Mouse (Mus musculus): ENCODE results near the gene Usp25.

The Usp25 gene

DNA sequence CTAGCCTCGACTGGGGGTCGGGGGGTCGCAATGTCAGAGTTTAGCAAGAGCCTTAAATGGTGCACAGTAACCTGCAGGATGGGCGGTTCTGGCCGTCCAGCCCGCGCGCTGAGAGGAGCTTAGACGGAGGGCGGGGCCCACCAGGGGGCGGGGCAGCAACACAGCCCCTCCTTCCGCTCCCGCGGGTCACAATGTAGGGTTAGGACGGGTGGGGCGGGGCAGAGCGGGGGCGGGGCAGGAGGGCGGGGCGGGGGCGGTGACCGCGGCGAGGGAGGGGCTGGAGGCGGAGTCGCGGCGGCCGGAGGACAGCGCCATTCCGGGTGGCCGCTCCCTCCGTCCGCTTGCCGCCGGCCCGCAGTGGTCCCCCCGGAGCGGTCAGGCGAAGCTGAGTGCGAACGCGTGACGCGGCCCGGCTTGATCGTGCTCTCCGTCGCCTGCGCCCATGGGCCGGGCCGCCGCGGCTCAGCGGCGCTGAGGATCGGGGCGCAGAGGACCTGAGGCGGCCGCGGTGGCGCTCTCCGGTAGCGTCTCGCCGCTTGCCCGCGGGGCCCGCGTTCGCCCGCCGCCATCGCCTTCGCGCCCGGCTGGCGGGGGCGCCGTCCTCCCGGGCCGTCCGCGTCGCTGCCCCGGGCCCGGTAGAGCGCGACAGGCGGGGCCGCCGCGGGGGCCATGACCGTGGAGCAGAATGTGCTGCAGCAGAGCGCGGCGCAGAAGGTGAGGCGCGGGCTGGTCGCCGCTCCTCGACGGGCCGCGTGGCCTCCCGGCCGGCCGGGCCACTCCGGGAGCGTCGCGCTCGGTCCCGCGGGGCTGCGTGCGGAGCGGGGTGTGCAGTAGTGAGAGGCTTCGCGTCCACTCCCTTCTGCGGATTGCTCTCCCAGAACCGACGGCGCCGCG, at the start of gene Usp25:
TSS of gene Usp25 (plus strand) at position 280 of the 894 bp plus-strand sequence.
- DNase-seq = peak; percentile 88

DNA sequence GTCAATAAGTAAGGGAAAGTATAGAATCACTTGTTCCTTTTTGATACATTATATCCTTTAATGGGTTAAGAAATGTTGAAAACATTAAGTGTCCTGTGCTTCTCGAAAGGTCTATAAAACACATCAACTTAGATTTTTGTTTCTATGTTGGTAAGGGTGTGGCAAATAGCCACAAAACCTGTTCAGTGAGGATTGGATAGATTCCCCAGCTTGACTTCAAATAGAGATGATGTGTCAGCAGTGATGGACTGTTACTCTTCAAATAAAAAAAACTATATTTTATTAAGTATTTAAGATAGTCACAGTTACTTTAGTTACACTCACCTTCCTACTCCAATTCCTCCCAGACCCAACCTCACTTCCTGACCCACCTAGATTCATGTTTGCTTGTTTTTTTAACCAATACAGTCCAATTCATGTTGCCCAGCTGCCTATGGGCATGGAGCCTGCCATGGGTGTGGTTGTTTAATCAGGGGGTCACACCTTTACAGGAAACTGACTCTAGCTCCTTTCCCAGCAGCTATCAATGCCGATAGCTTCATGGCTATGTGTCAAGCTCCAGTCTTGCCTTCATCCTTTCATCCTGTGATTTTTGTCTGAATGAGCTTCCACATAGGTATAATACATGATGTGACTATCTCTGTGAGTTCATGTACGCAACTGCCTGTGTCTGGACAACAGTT, 45.8 kb upstream of the Usp25 start:
- no peak for DNase-seq

DNA sequence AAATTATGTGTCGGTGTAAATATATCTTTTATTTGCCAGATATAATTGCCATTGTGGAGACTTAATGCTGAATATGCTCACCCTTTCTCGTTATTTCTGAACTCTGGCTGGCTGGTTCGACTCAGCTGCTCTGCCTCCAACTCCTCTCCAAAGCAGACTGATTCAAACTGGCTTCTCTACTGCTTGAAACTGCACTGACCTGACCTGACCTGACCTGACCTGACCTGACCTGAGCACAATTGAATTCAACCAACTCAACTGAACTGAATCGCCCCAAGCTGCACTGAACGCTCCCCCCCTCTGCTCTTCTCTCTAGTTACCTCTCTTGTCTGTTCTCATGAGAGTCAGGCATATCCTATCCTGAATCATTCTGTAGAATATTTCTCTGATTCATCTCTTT, 42.3 kb upstream of the Usp25 start:
- no peak for DNase-seq

DNA sequence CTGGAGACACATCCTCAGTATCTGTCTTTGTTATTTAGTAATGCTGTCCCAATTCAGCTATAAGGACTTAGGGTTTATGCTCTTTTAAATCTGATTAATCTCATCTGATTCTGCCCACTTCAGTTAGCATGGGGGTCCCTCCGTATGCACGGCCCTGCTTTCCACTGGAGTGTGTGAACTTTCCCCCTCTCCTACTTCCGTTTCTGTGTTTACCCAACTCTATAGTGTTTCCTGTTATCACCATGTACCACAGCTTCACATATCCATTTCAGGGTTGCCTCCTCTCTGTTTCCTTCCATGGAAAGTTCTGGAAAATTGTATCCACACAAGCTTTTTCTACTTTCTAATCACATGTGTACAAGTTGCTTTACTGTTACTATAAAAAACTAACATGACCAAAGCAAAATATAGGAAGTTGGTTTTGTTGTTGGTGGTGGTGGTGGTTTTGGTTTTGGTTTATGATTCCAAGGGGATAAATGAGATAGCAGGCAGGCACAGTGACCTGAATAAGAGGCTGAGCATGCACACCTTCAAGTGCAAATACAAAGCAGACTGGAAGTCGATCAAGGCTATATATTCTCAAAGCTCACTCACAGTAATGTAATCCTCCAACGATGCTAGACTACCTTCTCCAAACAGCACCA, 36.6 kb upstream of the Usp25 start:
- DNase-seq = no peak

DNA sequence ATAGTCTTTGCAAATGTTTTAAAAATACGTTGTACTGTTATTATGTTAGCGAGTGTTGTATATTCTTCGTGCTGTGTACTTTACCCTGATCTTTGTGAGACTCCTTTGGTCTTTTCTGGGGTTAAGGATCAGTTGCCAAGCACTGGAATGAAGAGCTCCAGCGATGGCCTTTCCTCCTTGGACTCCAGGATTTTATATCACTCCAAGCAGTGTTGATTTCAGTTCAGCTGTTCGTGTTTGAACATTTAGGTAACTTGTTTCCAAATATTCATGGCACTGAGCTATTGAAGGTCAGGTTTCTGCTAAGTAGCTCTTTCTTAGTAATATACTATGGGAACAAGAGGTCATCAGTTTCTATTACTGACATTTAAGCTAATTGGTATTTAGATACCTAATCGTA, 29.8 kb upstream of the Usp25 start:
- no peak for DNase-seq

DNA sequence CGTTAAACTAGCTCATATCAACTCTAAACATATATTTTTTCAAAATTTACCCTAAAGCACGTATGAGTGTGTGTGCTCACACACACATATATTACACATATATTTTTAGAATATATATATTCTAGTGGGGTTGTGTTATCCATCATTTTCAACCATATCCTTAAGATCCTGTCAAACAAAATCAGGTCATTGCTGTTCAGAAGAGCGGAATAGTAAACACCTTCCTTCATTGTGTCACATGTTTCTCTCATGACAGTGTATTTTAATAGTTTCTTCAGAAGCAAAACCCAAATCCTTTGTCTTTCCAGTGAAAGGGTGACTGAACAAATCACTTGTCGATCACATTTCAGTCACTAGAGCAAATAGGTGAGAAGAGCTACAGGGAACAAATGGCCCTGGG, 25.8 kb upstream of the Usp25 start:
- no peak for DNase-seq

DNA sequence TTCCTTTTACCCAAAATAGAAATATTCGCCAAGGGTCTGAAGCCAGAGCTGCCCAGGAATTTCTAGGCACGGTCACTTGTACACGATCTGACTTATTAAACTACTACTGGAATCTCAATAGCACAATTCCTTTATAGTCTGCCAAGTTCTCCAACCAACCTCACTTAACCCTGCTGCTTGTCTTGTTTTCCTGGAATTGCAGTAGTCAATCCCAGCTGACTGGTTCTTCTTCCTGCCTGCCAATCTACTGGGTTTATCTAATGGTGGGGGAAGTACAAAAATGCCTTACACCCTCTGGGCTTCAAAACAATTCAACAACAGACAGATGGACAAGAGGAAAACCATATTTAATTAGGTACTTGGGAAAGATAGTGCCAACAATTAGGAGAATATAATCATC, 9.6 kb upstream of the Usp25 start:
- no peak for DNase-seq

DNA sequence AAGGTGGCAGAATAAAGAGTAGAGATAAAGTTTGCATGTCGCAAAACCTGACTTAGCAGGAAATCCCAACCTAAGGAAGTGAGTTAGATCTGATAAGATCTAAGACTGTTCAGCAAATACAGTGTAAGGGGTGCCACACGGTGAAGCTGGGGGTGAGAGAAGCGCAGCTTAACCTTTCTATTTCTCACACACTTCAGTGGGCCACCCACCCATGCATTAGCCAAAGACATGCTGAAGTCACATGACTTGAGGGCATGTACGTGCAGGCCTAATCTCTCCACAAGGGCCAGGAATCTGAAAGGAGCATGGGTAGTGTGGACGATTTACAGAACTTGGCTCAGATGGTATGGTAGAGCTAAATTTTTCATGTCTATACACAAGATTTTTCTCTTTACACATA, 4.3 kb upstream of the Usp25 start:
- no peak for DNase-seq

DNA sequence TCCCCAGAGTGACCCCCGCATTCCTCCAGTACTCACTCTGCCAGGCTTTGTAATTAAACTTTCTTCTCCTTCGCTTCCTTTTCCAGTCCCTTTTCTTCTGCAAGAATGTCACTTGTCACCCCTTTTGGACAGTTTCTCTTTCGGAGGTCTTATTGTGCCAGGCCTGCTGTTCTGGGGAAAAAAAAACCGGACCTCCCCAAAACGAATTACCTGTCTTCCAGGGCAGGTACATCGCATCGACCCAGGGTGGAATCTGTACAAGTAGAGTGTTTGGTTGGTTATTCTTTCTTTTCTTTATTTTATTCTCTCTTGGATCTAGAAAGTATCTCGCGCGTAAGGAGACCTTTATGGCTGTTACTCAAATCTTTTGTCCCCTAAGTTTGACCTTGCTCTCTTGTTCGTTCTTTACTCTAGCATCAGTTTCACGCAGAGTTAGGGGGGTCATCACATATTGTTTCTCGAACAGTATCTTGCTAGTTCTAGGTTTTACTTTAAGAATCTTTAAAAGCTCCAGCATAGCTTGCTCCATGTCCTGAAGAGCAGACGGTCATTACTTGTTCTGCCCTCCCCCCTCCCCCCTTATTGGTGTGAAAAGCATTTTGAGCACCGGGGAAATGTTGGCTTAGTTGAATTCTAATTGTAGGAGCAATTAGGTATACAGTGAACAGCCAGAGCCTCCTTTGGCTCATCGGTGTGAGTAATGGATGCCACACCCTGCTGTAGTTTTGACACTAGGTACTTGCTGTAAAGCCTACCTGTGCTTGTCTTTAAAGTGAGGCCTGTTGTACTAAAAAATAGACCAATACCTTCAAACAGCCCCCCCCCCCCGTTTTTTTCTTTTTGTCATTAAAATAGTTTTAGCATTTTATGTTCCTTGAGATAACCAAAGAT, 1.1 kb downstream of the Usp25 start:
- no peak for DNase-seq

DNA sequence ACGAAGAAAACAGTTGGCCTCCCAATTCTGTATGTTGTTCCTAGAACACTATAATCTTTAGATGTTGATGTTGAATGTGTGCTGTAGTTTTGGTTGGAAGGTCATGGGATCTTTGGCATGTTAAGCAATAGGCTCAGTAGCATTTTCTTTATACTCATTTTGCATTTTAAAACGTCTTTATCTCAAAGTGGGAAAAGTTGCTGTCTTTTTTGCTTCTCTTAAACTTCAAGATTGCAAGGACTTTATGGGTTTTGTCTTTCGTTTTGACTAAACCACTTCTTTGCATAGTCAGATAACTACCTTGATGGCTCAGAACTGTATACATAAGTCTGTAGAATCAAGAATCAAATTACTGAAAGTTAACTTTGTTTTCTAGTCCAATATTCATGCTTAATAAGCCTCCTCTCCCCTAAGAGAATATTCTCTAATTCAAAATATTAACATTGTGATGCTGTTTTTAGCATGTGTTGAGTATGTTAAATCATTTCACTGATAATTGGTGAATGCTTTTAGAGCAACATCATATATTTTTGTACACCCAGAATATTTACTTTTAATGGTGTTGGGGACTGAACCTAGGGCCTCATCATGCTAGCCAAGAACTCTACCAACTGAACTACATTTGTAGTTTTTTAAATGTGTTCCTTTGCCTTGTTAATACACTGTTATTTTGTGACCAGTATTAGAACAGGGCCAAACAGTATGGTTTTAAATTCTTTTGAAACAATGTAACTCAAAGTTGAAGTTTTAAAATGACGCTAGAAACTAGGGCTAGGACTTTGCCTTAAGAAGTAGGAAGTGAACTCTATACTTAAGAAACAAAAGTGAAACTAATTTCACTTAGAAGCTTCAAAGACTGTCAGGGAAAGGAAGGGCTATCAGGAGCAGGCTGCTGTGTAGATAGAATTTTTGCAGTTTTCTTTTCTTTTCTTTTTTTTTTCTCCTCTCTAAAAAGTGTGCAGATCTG, 2.2 kb downstream of the Usp25 start:
- no peak for DNase-seq

DNA sequence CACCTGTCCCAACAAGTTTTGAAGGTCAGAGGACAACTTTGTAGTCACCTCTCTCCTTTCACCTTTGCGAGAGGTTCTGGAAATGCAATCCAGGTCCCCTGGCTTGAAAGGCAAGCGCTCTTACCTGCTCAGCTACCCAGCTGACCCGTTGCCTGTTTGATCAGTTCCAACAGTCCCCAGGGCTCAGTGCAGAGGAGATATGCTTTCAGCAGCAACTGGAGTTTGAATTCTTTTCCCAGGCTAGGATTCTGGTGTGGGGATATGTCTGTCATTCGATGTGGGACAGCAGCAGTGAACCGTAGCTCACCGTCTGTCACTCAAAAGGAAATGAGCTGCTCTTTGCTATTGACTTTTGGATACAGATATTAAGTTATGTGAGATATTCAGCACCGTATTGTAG, 4.4 kb downstream of the Usp25 start:
- no peak for DNase-seq

DNA sequence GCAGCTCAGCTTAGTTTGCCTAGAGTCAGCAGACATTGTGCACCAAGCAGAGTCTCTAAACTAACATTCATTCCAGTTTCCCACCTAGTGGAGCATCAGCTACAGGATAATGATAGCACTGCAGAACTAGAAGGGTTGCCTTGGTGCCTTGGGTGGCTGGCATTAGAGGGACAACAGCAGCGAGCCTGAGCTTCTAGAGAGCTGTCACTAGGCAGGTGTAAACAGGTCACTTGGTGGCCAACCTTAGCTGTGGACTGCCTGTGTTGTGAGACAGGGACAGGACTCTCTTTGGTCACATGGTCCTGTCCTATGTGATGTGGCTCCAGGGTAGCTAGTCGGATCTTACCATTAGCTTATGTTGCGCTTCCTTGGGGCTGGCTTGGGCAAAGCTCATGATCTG, 6.7 kb downstream of the Usp25 start:
- no peak for DNase-seq

DNA sequence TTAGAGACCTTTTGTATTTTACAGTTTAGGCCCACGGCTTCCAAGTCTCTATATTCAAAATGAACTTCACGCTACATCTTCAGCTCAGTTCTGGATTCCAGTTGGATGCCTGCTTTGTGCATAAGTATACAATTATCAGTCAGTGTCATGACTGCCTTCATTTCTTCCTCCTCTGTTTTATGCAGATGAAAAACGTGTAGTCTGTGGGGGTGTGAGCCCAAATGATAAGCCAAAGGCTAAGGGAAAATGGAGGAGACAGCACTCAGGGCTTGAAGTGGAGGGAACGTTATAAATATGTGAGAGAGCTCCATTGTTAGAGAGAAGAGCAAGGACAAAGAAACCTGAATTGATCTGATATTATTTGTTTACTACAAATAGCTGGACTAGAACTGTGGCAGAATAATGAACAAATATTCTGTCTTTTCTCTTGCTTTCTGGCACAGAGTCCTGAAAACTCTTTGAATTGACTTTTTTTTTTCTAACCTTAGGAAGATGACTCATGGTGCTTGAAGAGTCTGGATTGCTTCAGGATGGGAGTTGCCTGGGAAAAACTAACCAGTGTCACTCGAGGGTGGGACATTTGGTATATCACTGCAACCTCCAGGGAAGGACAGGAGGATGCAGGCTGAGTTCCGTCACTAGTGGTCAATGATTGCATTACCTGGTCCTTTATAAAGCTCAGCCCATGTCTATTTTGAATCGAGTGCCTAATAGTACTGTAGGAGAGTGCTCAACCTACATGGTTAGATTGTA, 10.3 kb downstream of the Usp25 start:
- no peak for DNase-seq

DNA sequence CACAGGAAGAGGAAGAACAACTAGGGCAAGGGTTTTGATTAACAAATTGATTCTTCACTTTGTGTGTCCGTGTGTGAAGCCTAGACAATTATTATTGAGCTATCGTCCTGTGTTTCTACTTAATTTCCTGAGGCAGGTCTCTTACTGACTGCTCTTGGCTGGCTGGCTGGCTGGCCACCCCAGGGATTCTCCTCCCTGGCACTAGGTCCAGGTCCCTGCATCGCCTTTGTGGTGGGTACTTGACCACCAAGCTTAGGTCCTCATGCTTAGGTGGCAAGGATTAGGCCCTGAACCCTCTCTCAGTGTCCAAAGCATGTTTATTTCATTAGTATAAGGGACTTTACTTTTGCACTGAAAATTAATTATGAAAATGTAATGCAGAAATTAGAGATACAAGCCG, 12.6 kb downstream of the Usp25 start:
- DNase-seq = no peak

DNA sequence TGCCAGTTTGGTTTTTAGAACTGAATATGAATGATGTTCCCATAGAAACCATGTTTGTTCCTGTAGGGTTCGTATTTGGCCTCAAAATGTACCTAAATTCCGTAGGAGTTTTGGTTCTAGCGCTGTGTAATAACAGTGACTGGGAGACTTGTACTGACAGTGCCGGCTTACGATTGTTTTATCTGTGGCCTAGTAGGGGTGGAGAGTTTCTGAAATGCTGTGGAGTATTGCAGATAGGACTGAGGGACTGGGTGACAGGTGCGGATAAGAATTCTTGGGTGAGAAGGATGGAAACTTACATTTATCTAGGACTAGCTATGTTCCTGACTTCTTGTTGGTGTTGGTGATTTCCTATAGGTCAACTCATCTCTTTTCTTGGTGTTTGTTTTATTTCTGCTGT, 13.4 kb downstream of the Usp25 start:
- DNase-seq = no peak

DNA sequence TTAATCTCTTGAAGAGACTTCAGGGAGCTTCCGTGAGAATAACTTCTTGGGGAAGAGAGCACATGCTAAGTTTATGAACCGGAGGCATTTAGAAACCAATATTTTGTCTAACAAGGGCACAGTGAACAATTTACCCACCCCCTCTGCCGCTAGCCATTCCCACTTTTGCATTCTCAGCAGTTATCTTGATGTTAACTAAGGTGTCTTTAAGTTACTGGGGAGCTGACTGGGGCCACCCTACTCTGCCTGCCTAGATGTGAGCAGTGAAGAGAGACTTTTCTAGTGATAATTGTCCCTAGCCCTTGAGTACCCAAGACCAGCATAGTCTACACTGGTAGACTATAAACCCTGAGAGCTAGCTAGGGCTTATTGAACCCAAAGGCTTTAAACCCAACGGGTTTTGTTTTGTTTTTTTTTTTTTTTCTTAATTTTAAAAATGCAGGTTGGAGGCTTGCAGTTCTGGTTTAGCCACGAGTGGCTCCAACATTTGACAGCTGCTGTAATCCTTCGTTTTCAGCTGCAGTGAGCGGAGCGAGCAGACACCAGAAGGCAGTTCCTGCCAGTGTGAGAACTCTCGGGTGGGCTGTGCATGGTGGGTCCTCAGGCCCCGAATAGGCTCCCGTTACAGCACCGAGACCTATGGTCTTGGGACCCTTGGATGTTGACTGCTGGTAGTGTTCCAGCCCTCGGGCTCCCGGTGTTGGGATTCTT, 14.6 kb downstream of the Usp25 start:
- no peak for DNase-seq

DNA sequence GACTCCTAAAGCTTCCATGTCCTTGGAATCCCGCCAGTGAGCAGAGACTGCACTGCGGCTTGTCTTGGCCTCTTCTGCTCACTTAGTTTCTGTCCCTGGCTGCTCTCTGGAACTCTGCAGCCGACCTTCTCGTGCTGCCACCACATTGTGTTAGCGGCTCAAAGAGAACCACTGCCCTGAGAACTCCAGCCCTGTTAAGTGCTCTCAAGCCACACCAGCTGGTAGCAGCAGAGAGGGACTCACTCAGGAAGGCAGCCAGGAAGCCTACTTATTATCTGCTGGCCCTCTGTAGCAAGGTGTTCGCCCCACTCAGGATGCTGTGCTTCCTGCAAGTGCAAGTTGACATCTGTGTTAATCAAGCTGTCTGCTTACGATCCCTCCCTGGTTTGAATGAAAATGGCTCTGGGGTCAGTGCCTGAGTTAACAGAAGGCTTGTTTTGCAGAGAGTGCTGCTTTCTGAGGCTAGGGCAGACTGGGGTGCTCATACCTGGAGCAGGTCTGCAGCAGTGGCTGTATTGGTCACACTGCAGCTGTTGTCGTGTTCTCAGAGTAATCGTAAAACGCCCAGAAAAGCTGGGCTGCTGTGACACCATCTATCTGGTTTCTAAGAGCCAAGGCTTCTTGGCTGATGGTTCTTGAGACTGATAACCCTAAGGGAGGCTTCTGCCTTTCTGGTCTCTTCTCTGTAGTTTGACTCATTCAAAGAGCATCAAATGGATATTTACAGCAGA, 15.3 kb downstream of the Usp25 start:
- DNase-seq = peak; percentile 67

DNA sequence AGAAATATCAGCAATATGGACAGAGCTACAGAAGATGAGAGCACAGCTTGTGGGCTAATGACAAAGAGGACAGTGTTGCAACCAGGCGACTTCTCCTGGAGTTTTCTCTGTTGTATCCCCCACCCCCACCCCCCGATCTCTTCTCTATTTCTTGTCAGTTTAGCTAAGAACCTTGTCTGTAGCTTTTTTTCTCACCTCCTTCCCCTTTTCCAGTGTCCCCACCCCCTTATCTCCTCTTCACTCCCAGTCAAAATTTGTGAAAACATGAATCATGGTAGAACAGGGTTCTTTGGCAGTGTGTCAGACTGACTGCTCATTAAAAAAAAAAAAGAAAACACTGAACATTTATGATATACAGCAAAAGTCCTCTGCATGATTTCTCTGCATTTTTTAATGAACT, 16.9 kb downstream of the Usp25 start:
- no peak for DNase-seq

DNA sequence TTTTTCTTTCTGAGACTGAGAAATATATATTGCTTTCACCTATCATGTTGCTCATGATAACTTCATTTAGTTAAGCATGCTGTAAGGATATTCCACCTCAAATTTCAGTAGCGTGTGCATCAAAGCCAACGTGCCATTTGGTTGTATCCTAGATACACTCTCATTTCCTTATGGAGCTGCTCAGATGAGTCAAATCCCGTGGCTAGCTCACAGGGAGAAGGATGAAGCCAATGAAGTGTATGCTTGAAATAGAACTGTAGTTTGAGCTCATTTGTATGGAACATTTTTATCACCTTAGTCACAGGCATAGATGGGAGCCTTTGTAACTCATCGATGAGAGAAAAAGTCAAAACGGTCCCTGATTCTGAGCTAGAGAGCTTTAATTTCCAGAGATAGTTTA, 20.8 kb downstream of the Usp25 start:
- no peak for DNase-seq

DNA sequence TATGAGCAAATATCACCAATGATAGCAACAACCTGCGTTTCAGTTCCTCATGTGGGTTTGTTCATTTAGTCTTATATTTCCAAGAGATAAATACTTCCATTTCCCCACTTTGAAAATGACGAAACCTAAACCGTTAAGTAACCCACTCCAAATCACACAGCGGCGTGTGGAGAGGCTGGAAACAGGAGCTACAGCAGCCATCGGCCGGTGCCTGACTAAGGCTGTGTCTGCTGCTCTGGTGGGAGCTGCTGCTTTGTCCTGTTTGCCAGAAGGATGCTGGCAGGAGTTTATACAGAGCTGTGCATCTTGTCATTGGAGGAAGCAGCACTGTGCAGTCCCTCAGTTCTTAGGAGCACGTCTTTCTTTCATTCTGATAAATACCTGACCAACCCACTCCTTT, 21.2 kb downstream of the Usp25 start:
- no peak for DNase-seq

Measured in cerebellum, adult 8-10 months (tissue).